Mouse (Mus musculus) heart, embryonic 14.5 days (tissue): ENCODE measurements around the gene Foxa3. TPM values are rescaled to one million over a fixed set of nuclear protein-coding genes. Genes with fewer than 3 reads are reported as not detected.

Experiments
- ATAC-seq: fragments of 200-750 bp; cut with Nextera tagmentation; 2 replicates; pipeline ENCODE4 v1.8.0; 2017; ENCODE audit warnings: low read depth, moderate TSS enrichment; ENCODE audit not compliant: insufficient number of reproducible peaks, insufficient read depth, low FRiP score
- H3K27ac ChIP-seq, 2 experiments: fragments of 200-500 bp in 1 of 2; fragments of 300-500 bp in 1 of 2; sonication (generic) in 1 of 2; replicated peaks in 1 of 2; 2 replicates each; pipeline ENCODE4 v1.5.1; 2012 to 2014; ENCODE audit warnings: low read depth in 2 of 2, low read length in 2 of 2, control low read depth in 1 of 2, mild to moderate bottlenecking in 1 of 2, mixed read lengths in 1 of 2; ENCODE audit not compliant: control insufficient read depth in 1 of 2, insufficient read depth in 1 of 2
- H3K27me3 ChIP-seq: fragments of 300-500 bp; sonication (generic); 2 replicates; pipeline ENCODE4 v1.6.1; 2014; ENCODE audit warnings: mild to moderate bottlenecking, low read length, control low read depth; ENCODE audit not compliant: control insufficient read depth, insufficient read depth
- H3K36me3 ChIP-seq: fragments of 300-500 bp; sonication (generic); 2 replicates; pipeline ENCODE4 v1.6.1; 2014; ENCODE audit warnings: mild to moderate bottlenecking, control low read depth, low read length, mixed read lengths; ENCODE audit not compliant: control insufficient read depth, insufficient read depth
- H3K4me1 ChIP-seq, 2 experiments: fragments of 200-500 bp in 1 of 2; fragments of 300-500 bp in 1 of 2; sonication (generic) in 1 of 2; 2 replicates each; pipeline ENCODE4 v1.6.1; 2012 to 2014; ENCODE audit warnings: low read length in 2 of 2, control low read depth in 1 of 2, mixed read lengths in 1 of 2; ENCODE audit not compliant: control insufficient read depth in 2 of 2, insufficient read depth in 2 of 2
- H3K4me2 ChIP-seq: fragments of 300-500 bp; sonication (generic); 2 replicates; pipeline ENCODE4 v1.6.1; 2014; ENCODE audit warnings: mild to moderate bottlenecking, low read length
- H3K4me3 ChIP-seq, 2 experiments: fragments of 200-500 bp in 1 of 2; fragments of 300-500 bp in 1 of 2; sonication (generic) in 1 of 2; 2 replicates each; pipeline ENCODE4 v1.5.1; 2012 to 2014; ENCODE audit warnings: low read length in 2 of 2, mild to moderate bottlenecking in 2 of 2, control low read depth in 1 of 2, low read depth in 1 of 2, moderate library complexity in 1 of 2; ENCODE audit not compliant: control insufficient read depth in 1 of 2, insufficient read depth in 1 of 2
- H3K9ac ChIP-seq: fragments of 300-500 bp; sonication (generic); 2 replicates; pipeline ENCODE4 v1.6.1; 2014; ENCODE audit warnings: mild to moderate bottlenecking, low read length
- H3K9me3 ChIP-seq: fragments of 300-500 bp; sonication (generic); 2 replicates; pipeline ENCODE4 v1.6.1; 2016; ENCODE audit warnings: low read length, control low read depth; ENCODE audit not compliant: control insufficient read depth
- WGBS: fragments of 180-500 bp; shearing (Covaris S2); extraction: QIAGEN DNeasy Blood & Tissue Kit; methylation state at CpG from one replicate; pipeline ENCODE4 v1.1.7; 2014; 5-methylcytosine and 5-hydroxymethylcytosine counted together
- polyA plus RNA-seq: library from polyadenylated mRNA; unstranded; fragments of >200 nt; fragmentation: Nextera tagmentation; extraction: Ambion mirVana; gene quantifications from 2 replicates; pipeline ENCODE4 v1.2.1, GENCODE M21; 2014

Foxa3 gene
- polyA plus RNA-seq, 1 experiment from 2014 or later, result not detected

DNA sequence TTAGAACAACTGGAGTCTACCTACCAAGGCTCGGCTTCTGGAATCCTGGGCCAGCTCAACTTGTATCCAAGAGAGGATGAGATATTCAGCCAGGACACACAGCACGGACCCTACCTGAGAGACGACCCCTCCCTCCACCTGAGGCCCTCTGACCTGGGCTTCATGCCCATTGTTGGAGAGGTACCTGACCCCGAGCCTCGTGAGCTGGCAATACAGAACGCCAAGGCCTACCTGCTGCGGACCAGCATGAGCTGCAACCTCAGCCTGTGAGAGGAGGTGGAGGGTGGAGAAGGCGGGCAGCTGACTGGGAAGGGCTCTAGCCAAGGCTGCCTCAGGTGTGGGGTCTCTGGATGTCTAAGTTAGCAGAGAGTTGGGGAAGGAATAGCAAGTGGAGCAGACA is 31.8 kb upstream of the Foxa3 start:
- Histone ChIP-seq H3K9me3 (no peaks in the 10 kb centered on the region), H3K4me2 (no peak overlapping the region), H3K27ac (no peak overlapping the region), H3K4me3 (no peak overlapping the region), H3K9ac (no peak overlapping the region), H3K4me1 (peaks cover 0 to 5% of the 10 kb centered on the region in 2 experiments; a peak in 1 of 4 replicates), H3K36me3 (peaks cover 33% of the 10 kb centered on the region), H3K27me3 (no peaks in the 10 kb centered on the region)
- 90% methylated on average over 8 of the region's 8 CpGs for WGBS
- no peak for ATAC-seq

DNA sequence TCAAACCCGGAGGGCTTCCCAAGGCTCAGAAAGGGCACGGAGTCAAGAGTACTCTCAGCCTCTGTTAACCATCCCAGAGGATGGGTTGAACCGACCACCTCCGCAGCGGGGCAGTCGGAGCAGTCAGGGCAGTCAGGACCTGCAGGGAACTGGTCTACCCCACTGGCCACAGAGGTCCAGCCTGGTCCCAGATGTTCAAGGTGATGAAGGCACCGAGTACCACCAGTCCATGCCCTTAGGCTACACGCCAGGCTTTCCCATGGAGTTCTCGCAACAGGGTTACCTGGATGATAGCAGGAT is 31.4 kb upstream of the Foxa3 start:
- ATAC-seq, result no peak
- no peaks in the 10 kb centered on the region for H3K27me3 ChIP-seq
- peaks cover 0 to 5% of the 10 kb centered on the region in 2 experiments; a peak in 1 of 4 replicates for H3K4me1 ChIP-seq
- 70% methylated on average over 9 of the region's 9 CpGs for WGBS
- no peak overlapping the region for H3K9ac ChIP-seq
- peak overlapping the region; percentile 48 for H3K4me2 ChIP-seq
- H3K36me3 ChIP-seq, result peaks cover 37% of the 10 kb centered on the region
- H3K4me3 ChIP-seq, result no peak overlapping the region
- H3K9me3 ChIP-seq, result no peaks in the 10 kb centered on the region
- H3K27ac ChIP-seq, result no peak overlapping the region

DNA sequence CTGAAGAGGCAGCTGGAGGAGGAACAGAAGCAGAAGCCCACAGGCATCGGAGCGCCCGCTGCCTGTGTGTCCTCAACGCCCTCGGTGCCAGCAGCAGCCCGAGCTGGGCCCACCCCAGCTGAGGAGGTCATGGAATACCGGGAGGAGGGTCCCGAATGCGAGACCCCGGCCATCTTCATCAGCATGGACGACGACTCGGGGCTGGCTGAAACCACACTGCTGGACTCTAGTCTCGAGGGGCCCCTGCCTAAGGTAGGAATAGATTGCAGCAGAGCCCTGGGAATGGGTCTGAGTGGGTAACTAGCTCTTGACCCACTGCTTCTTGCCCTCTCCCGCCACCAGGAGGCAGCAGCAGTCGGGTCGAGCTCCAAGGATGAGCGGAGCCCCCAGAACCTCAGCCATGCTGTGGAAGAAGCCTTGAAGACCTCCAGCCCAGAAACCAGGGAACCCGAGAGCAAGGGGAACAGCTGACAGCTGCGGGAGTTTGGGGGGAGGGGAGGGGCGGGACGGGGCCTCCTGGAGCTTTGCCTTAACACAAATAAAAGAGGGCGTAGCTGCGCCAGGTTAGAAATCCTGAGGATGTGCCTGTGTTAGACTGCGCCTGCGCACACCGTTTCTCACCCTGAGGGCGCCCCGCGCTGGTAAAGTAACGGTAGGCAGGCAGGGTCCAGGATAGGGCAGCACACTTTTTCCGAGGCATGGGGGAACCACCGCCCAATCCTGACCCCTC is 30.9 kb upstream of the Foxa3 start, which contains the start of gene Rsph6a:
TSS of gene Rsph6a (plus strand) at position 644 of the 730 bp plus-strand sequence.
- H3K4me2 ChIP-seq, result peak within 1 kb of the TSS; percentile 48
- ATAC-seq, result no peak
- H3K4me1 ChIP-seq, result peaks cover 0 to 5% of the 10 kb centered on the region in 2 experiments; a peak in 1 of 4 replicates
- WGBS, result 42% methylated on average over 32 of the region's 33 CpGs
- peaks cover 42% of the 10 kb centered on the region for H3K36me3 ChIP-seq
- no peak within 1 kb of the TSS for H3K27ac ChIP-seq
- no peaks in the 10 kb centered on the region for H3K27me3 ChIP-seq
- no peak within 1 kb of the TSS; a peak in 1 of 4 replicates for H3K4me3 ChIP-seq
- no peaks in the 10 kb centered on the region for H3K9me3 ChIP-seq
- H3K9ac ChIP-seq, result no peak within 1 kb of the TSS

DNA sequence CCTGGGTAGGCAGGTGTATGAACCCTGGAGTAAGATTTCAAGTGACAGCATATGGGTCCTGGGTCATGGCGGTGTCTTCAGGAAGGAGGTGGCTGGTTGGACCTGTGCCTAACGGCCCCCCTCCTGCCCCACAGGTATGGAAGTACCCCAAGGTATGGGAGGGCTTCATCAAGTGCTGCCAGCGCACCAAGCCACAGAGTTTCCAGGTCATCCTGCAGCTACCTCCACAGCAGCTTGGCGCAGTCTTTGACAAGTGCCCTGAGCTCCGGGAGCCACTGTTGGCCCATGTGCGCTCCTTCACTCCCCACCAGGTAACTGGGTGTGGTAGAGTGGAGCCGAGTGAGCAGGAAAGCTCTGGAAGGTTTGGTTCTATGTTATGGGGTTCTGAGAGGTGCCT is 29.8 kb upstream of the Foxa3 start:
- Histone ChIP-seq H3K27ac (no peak overlapping the region), H3K27me3 (no peaks in the 10 kb centered on the region), H3K9me3 (no peaks in the 10 kb centered on the region), H3K4me2 (no peak overlapping the region), H3K4me1 (peaks cover 0 to 5% of the 10 kb centered on the region in 2 experiments; a peak in 1 of 4 replicates), H3K9ac (no peak overlapping the region), H3K36me3 (peaks cover 52% of the 10 kb centered on the region), H3K4me3 (no peak overlapping the region)
- 93% methylated on average over 7 of the region's 7 CpGs for WGBS
- no peak for ATAC-seq

DNA sequence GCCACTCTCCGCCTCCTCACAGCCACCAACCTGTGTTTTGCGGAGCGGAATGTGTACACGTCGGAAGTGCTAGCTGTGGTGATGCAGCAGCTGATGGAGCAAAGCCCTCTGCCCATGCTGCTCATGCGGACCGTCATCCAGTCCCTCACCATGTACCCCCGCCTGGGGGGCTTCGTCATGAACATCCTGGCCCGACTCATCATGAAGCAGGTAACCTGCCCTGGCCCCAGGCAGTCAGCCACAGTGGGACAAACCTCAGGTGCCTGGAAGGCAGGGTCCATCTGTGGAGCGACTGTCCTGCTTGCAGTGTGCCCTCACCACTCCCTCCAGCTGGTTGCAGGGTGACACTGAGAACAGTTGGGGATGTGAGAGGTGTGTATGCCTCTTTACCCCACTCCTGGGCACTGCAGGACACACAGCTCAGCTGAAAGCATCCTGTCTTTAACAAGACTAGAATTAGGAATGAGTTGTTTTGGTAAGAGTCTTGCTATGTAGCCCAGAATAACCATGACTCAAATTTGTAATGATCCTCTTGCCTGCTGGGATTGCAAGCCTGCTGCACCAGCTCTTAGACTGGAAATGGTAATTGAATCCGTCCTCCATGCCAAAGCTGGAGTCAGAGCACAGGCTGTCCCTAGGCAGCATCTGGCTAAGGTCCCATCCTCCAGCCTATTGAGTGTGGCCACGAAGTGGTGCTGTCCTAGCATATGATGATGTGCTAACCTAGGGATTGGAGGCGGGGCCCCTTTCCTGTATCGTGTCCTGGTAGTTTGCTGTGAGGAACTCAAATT is 29.2 kb upstream of the Foxa3 start:
- no peak overlapping the region for H3K27ac ChIP-seq
- H3K4me1 ChIP-seq, result peaks cover 0 to 5% of the 10 kb centered on the region in 2 experiments; a peak in 1 of 4 replicates
- 89% methylated on average over 15 of the region's 15 CpGs for whole genome bisulfite sequencing
- no peak overlapping the region for H3K4me2 ChIP-seq
- no peak overlapping the region for H3K9ac ChIP-seq
- H3K9me3 ChIP-seq, result no peaks in the 10 kb centered on the region
- no peak for ATAC-seq
- no peak overlapping the region for H3K4me3 ChIP-seq
- H3K27me3 ChIP-seq, result no peaks in the 10 kb centered on the region
- peaks cover 58% of the 10 kb centered on the region for H3K36me3 ChIP-seq

DNA sequence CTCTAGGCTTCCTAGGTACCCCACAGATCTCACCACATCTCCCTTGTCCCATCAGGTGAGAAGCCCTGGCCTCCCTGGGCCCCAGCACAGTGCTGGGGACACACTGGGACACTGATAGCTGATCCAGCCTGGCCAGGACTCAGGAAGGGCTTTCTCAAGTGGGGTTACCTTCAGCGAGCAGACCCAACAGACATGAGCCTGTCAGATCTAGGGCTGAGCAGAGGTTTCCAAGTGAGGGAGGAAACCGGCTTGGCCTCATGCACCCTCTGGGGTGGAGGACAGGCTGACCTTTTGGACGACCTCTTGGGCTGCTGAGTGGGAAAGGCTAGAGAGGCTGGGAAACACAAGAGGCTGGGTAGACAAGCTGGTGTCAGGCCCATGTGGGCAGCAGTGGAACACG is 27.8 kb upstream of the Foxa3 start:
- Histone ChIP-seq H3K4me3 (no peak overlapping the region), H3K36me3 (peaks cover 72% of the 10 kb centered on the region), H3K27me3 (no peaks in the 10 kb centered on the region), H3K9ac (no peak overlapping the region), H3K4me2 (no peak overlapping the region), H3K4me1 (peaks cover 0 to 5% of the 10 kb centered on the region in 2 experiments; a peak in 1 of 4 replicates), H3K27ac (no peak overlapping the region), H3K9me3 (no peaks in the 10 kb centered on the region)
- no peak for ATAC-seq
- 48% methylated on average over 4 of the region's 4 CpGs for WGBS

DNA sequence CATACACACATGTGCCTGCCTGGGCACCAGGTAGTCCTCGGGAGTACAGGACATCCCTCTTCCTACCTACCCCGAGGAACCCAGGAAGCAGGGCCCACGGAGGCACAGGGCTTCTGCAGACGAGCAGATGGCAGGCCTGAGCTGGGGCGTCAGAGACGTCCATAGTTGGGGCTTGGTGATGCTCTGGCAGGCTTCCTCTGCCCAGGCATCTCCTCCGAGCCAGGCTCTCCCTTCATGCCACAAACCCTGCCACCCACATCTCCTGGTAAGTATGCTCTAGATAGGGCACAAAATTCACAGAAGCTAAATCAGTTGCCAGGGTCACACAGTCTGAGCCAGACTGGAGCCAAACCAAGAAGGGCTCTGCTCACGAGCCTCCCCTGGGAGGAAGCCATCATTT is 26.8 kb upstream of the Foxa3 start:
- H3K27me3 ChIP-seq, result no peaks in the 10 kb centered on the region
- no peak overlapping the region for H3K27ac ChIP-seq
- H3K4me3 ChIP-seq, result no peak overlapping the region
- H3K4me1 ChIP-seq, result peaks cover 0 to 5% of the 10 kb centered on the region in 2 experiments; a peak in 1 of 4 replicates
- no peak overlapping the region for H3K4me2 ChIP-seq
- WGBS, result 89% methylated on average over 8 of the region's 8 CpGs
- no peaks in the 10 kb centered on the region for H3K9me3 ChIP-seq
- H3K36me3 ChIP-seq, result peaks cover 82% of the 10 kb centered on the region
- no peak overlapping the region for H3K9ac ChIP-seq
- no peak for ATAC-seq
